Mouse (Mus musculus) midbrain, embryonic 16.5 days (tissue): Measurements from ENCODE around the gene Rab3a. TPM values are rescaled to one million over a fixed set of nuclear protein-coding genes. Genes with fewer than 3 reads are reported as not detected.
A peak's percentile ranks its signal among the peaks of the same experiment; 100 is the strongest.

Experiments used
- ATAC-seq: fragments of 200-750 bp; cut with Nextera tagmentation; 2 replicates; pipeline ENCODE4 v1.8.0; 2017; ENCODE audit warnings: moderate TSS enrichment
- H3K27ac ChIP-seq: fragments of 300-500 bp; sonication (generic); 2 replicates; pipeline ENCODE4 v1.5.1; 2014; ENCODE audit warnings: mild to moderate bottlenecking, low read length, mixed read lengths
- H3K27me3 ChIP-seq: fragments of 300-500 bp; sonication (generic); 2 replicates; pipeline ENCODE4 v1.6.1; 2014; ENCODE audit warnings: low read depth, low read length, mixed read lengths; ENCODE audit not compliant: control insufficient read depth, insufficient read depth
- H3K36me3 ChIP-seq: fragments of 300-500 bp; sonication (generic); 2 replicates; pipeline ENCODE4 v1.6.1; 2014; ENCODE audit warnings: mild to moderate bottlenecking, low read length, moderate library complexity, mixed read lengths; ENCODE audit not compliant: control insufficient read depth, insufficient read depth
- H3K4me1 ChIP-seq: fragments of 300-500 bp; sonication (generic); 2 replicates; pipeline ENCODE4 v1.6.1; 2014; ENCODE audit warnings: mild to moderate bottlenecking, low read length, mixed read lengths; ENCODE audit not compliant: control insufficient read depth, insufficient read depth
- H3K4me2 ChIP-seq: fragments of 300-500 bp; sonication (generic); 2 replicates; pipeline ENCODE4 v1.6.1; 2014; ENCODE audit warnings: mild to moderate bottlenecking, low read length, mixed read lengths
- H3K4me3 ChIP-seq: fragments of 300-500 bp; sonication (generic); 2 replicates; pipeline ENCODE4 v1.5.1; 2014; ENCODE audit warnings: low read depth, mild to moderate bottlenecking, low read length, moderate library complexity, mixed read lengths
- H3K9ac ChIP-seq: fragments of 300-500 bp; sonication (generic); 2 replicates; pipeline ENCODE4 v1.6.1; 2014; ENCODE audit warnings: low read depth, low read length, mixed read lengths
- H3K9me3 ChIP-seq: fragments of 300-500 bp; sonication (generic); replicated peaks from 2 replicates; pipeline ENCODE4 v1.6.1; 2014; ENCODE audit warnings: mild to moderate bottlenecking, low read length, mixed read lengths; ENCODE audit not compliant: control insufficient read depth, poor library complexity, severe bottlenecking
- WGBS: fragments of 180-500 bp; shearing (Covaris S2); extraction: QIAGEN DNeasy Blood & Tissue Kit; methylation state at CpG from one replicate; pipeline ENCODE4 v1.1.7; 2014; 5-methylcytosine and 5-hydroxymethylcytosine counted together
- polyA plus RNA-seq: library from polyadenylated mRNA; unstranded; fragments of >200 nt; fragmentation: Nextera tagmentation; extraction: Ambion mirVana; gene quantifications from 2 replicates; pipeline ENCODE4 v1.2.1, GENCODE M21; 2015

The Rab3a gene
- polyA plus RNA-seq = 477 and 573 TPM in 2 replicates

DNA sequence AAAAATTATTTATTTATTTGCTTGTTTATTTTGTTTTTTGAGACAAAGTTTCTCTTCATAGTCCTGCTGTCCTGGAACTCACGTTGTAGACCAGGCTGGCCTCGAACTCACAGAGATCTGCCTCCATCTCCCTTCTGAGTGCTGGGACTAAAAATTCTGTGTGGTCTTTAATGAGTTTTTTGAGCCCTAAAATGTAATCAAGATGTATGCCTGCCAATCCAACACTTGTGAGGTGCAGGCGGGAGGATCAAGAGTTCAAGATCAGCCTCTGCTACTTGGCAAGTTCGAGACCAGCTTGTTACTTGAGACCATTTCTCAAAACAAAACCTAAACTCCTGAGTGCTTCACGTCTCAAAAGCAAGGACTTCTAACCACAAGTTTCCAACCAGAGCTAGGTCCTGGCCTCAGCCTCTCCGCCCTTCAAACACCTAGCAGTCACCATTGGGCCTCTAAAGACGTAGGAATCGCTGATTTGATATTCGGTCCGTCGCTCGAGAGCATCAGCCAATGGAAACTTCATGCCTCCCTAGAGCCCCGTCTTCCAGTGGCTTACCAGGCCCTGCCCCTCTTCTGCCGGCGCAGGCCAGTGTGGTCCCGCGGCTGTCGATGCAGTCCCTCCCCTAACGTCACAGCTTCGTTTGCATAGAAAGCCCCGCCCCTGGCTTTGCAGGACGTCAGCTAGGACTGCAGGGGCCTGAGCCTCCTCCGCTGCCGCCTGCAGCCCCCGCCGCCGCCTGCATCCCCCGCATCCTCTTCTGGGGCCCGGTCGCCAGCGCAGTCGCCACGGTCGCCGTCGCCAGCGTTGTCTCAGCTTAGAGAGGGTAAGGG, at the start of gene Rab3a:
Gene Rab3a (plus strand): TSS at position 637 of the 828 bp plus-strand sequence.
- H3K4me3 ChIP-seq = peak within 1 kb of the TSS; percentile 87
- no peaks in the 10 kb centered on the region for H3K9me3 ChIP-seq
- ATAC-seq = peak; percentile 98
- peak within 1 kb of the TSS; percentile 88 for H3K9ac ChIP-seq
- peaks cover 13% of the 10 kb centered on the region for H3K4me1 ChIP-seq
- peak within 1 kb of the TSS; percentile 88 for H3K4me2 ChIP-seq
- peaks cover 18% of the 10 kb centered on the region for H3K36me3 ChIP-seq
- WGBS = 8% methylated on average over 37 of the region's 37 CpGs
- no peaks in the 10 kb centered on the region for H3K27me3 ChIP-seq
- peak within 1 kb of the TSS; percentile 96 for H3K27ac ChIP-seq

DNA sequence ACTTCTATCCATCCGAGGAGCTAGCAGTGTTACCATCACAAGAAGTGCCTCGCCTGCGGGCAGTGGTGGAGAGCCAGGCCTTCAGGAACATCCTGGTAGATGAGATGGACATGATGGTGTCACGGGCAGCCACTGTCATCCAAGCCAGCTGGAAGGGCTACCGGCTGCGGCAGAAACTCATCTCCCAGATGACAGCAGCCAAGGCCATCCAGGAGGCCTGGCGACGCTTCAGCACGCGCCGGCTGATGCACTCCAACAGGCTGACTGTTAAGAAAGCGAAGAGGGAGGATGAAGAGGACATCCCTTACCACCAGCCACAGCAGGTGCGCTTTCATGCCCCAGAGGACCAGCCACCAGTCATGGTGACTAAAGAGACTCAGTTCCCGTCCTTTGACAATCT, 46.2 kb upstream of the Rab3a start:
- 91% methylated on average over 14 of the region's 14 CpGs for WGBS
- no peaks in the 10 kb centered on the region for H3K27me3 ChIP-seq
- no peak overlapping the region for H3K4me2 ChIP-seq
- no peak overlapping the region for H3K9ac ChIP-seq
- no peaks in the 10 kb centered on the region for H3K9me3 ChIP-seq
- H3K4me1 ChIP-seq = no peaks in the 10 kb centered on the region
- ATAC-seq = no peak
- no peak overlapping the region for H3K27ac ChIP-seq
- 0 out of 2 replicates have a peak, but pooled peaks cover 3% of the 10 kb centered on the region for H3K36me3 ChIP-seq
- no peak overlapping the region for H3K4me3 ChIP-seq

DNA sequence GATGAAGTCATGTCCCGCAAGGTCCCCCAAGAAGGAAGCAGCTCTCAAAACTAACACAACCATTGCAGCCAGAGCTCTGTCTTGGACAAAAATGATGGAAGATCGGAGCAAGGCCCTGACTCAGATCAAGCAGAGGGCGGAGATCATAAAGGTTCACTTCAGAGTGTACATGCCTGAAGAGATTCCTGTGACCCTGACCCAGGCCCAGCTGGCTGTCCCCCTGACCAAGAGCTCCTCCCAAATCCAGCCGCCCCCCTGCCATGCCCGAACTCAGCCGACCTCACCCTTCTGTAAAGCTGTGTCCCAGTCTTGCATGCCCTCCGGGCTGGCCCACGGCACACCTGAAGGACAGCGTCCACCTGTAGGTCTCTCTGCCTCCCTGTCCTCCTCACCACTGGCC, 44.7 kb upstream of the Rab3a start:
- ATAC-seq = no peak
- Histone ChIP-seq H3K9ac (no peak overlapping the region), H3K4me1 (no peaks in the 10 kb centered on the region), H3K36me3 (0 out of 2 replicates have a peak, but pooled peaks cover under 1% of the 10 kb centered on the region), H3K9me3 (no peaks in the 10 kb centered on the region), H3K27me3 (no peaks in the 10 kb centered on the region), H3K4me2 (no peak overlapping the region), H3K4me3 (no peak overlapping the region), H3K27ac (no peak overlapping the region)
- 94% methylated on average over 9 of the region's 9 CpGs for WGBS

DNA sequence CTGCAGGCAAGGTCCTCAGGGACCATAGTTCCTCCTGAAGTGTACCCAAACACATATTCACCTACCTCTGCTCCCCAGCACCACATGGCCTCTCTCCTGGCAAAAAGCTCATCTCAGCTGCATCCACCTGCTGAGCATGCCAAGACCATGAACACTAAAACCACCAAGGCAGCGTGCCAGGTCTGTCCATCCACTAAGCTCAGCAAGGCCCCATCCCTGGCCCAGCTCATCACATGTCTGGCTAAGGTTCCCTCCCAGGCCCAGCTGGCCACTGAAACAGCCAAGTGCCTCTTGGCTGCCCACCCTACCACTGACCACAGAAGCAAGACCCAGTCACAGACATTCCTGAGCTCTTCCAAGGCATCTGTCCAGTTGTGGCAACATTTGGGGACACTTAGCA, 44.2 kb upstream of the Rab3a start:
- no peaks in the 10 kb centered on the region for H3K27me3 ChIP-seq
- H3K4me2 ChIP-seq = no peak overlapping the region
- 82% methylated on average over 1 of the region's 1 CpGs for WGBS
- no peaks in the 10 kb centered on the region for H3K4me1 ChIP-seq
- H3K4me3 ChIP-seq = no peak overlapping the region
- no peaks in the 10 kb centered on the region for H3K36me3 ChIP-seq
- H3K9me3 ChIP-seq = no peaks in the 10 kb centered on the region
- H3K9ac ChIP-seq = no peak overlapping the region
- H3K27ac ChIP-seq = no peak overlapping the region
- no peak for ATAC-seq

DNA sequence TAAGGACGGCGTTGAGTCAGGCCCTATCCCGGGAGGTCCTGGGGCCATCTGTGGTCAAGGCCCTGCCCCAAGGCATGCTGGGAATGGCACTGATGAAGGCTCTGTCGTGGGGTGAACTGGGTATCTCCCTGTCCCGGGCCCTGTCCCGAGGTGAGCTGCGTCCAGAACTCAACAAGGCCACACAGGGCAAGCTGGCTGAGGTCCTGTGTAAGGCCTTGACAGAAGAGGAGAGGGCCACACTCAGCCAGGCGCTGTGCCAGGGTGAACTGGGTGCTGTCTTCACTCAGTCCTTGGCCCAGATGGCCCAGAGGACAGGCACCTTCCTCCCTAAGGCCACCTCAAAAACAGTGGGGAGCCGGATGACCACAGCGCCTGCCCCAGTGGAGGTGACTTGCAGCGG, 43.4 kb upstream of the Rab3a start:
- Histone ChIP-seq H3K27ac (no peak overlapping the region), H3K4me1 (no peaks in the 10 kb centered on the region), H3K27me3 (no peaks in the 10 kb centered on the region), H3K4me2 (no peak overlapping the region), H3K36me3 (no peaks in the 10 kb centered on the region), H3K4me3 (no peak overlapping the region), H3K9me3 (no peaks in the 10 kb centered on the region), H3K9ac (no peak overlapping the region)
- 87% methylated on average over 11 of the region's 11 CpGs for WGBS
- ATAC-seq = no peak

GRCm38 (mm10) chr8:70713991-70714390, 40.5 kb upstream of the Rab3a start:
- no peak overlapping the region for H3K9ac ChIP-seq
- ATAC-seq = no peak
- no peaks in the 10 kb centered on the region for H3K9me3 ChIP-seq
- 82% methylated on average over 7 of the region's 7 CpGs for WGBS
- no peak overlapping the region for H3K4me3 ChIP-seq
- no peaks in the 10 kb centered on the region for H3K4me1 ChIP-seq
- no peaks in the 10 kb centered on the region for H3K36me3 ChIP-seq
- H3K27me3 ChIP-seq = no peaks in the 10 kb centered on the region
- no peak overlapping the region for H3K4me2 ChIP-seq
- no peak overlapping the region for H3K27ac ChIP-seq

DNA sequence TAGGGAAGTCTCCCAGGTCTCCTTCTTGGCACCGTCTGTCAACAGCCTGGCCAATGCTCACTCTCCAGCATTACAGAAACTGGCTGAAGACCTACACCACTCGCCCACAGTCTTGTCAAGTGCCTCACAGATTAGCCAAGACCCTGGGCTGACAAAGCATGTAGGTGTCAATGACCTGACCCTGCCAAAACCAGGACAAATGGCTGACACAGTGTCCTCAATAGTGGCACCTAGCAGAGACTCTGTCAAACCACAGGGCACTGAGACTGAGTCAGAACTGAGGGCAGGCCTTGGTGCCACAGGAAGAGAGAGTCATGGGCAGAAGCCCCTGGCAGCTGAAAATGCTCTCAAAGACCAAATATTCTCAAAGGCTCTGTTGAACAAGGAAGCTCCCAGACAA, 39.4 kb upstream of the Rab3a start:
- Histone ChIP-seq H3K9ac (no peak overlapping the region), H3K4me1 (no peaks in the 10 kb centered on the region), H3K27me3 (no peaks in the 10 kb centered on the region), H3K4me2 (no peak overlapping the region), H3K27ac (no peak overlapping the region), H3K4me3 (no peak overlapping the region), H3K36me3 (no peaks in the 10 kb centered on the region), H3K9me3 (no peaks in the 10 kb centered on the region)
- ATAC-seq = no peak
- WGBS = 75% methylated on average over 2 of the region's 2 CpGs

GRCm38 (mm10) chr8:70716521-70717400, 37.7 kb upstream of the Rab3a start:
- Histone ChIP-seq H3K27me3 (no peaks in the 10 kb centered on the region), H3K4me3 (no peak overlapping the region), H3K4me2 (no peak overlapping the region), H3K4me1 (no peaks in the 10 kb centered on the region), H3K27ac (no peak overlapping the region), H3K36me3 (no peaks in the 10 kb centered on the region), H3K9me3 (no peaks in the 10 kb centered on the region), H3K9ac (no peak overlapping the region)
- no peak for ATAC-seq
- 88% methylated on average over 40 of the region's 40 CpGs for WGBS

DNA sequence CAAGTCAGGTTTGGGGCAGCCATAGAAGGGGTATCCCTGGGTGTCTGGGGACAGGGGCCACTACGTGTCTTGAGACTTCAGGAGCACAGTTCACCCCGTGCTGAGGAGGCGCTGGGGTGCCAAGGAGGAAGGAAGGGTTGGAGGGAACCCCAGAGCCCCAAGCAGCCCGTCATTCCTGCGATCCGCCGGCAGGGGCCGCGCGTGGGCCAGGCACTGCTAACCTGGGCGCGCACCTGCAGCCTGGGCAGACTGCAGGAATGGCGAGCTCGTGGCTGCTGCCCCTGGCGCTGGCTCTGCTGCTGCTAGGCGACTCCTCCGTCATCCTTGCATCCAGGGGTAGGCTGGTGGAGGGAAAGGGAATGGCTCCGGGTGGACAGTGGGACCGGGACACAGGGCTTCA, 36.2 kb upstream of the Rab3a start, which contains the start of gene Gm3336:
Gene Gm3336 (plus strand): TSS at position 247 of the 400 bp plus-strand sequence.
- no peak within 1 kb of the TSS for H3K4me3 ChIP-seq
- no peak within 1 kb of the TSS for H3K9ac ChIP-seq
- WGBS = 4% methylated on average over 19 of the region's 19 CpGs
- ATAC-seq = 0 out of 2 replicates have a peak, but pooled peaks have one; percentile 13
- no peaks in the 10 kb centered on the region for H3K36me3 ChIP-seq
- no peak within 1 kb of the TSS for H3K4me2 ChIP-seq
- no peaks in the 10 kb centered on the region for H3K27me3 ChIP-seq
- H3K27ac ChIP-seq = no peak within 1 kb of the TSS
- H3K9me3 ChIP-seq = no peaks in the 10 kb centered on the region
- no peaks in the 10 kb centered on the region for H3K4me1 ChIP-seq
